Mouse (Mus musculus) megakaryocyte, embryonic 14.5 days (primary cell): ENCODE data around the gene Psmb8.

Experiments
- FLI1 ChIP-seq: IDR thresholded peaks from 2 replicates; pipeline ENCODE4 v1.6.1; 2012; ENCODE audit warnings: low read length, inconsistent platforms, mixed read lengths
- GATA1 ChIP-seq: IDR thresholded peaks from 3 replicates; pipeline ENCODE4 v1.6.1; 2012; ENCODE audit warnings: mixed read lengths, low read length, inconsistent platforms, borderline replicate concordance

DNA sequence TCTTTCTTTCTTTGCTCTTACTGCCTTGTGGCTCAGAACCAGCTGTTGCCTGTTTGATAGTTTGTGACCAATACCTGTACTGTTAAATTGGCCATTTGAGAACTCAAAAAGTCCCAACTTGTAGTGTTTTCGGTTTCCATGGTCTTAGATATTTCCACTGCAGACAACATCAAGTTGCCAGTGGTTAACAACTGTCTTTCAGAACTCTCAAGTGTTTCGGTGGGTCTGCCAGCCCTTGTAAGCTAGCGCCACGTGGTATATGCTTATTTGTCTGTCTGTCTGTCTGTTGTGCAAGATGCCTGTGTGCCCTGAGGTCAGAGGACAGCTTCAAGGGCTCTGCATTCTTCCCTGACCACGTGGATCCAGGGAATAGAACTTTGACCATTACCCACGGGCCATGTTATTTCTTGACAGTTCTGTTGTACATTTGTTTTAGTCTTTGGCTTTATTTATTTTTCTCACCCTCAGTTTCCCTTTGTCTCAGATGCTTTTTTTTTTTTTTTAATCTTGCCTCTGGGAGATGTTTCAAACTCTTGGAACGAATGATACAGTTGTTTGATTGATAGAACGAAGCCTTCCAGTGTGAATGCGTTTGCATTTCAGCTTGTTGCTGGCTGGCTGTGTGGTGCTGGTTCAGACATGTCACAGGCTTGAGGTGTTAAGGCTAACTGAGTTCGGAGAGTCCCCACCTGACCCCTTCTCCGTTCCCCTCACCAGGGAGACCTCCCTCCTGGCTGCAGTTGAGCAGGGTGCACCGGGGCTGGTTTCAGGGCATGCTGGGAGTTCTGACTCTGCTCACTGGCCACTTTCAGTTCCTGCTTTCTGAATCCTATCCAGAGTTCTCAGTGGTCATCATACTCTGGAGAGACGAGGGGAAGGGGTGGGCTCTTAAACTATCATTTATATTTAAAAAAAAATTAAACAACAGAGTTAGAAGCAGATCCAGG, 17.3 kb upstream of the Psmb8 start:
- TF ChIP-seq GATA1 (no peak), FLI1 (no peak)
